Mouse (Mus musculus): ENCODE measurements at regions not wholly inside any gene's neighbourhood (a gene's known extent, or its start where the extent isn't known, plus 50 kb on each side); places are given as distances from the start of the nearest gene placed in this dataset.

- H3K9ac ChIP-seq (replicated peaks; ENCODE audit: low read length) = no peak overlapping the region
- WGBS = 63% methylated on average over 3 of the region's 3 CpGs
- no peak overlapping the region for H3K4me2 ChIP-seq (ENCODE audit: low read length)
- H3K4me1 ChIP-seq (ENCODE audit: control insufficient read depth, insufficient read depth, low read length) = no peaks in the 10 kb centered on the region
- H3K4me3 ChIP-seq (replicated peaks; ENCODE audit: low read depth, low read length) = no peak overlapping the region
- DNase-seq = peak; percentile 8
- H3K27ac ChIP-seq (replicated peaks; ENCODE audit: low read depth, low read length) = no peak overlapping the region
- ATAC-seq (ENCODE audit: low FRiP score, low TSS enrichment) = no peak
- H3K27me3 ChIP-seq (ENCODE audit: control insufficient read depth, insufficient read depth, low read length) = no peaks in the 10 kb centered on the region
- no peaks in the 10 kb centered on the region for H3K36me3 ChIP-seq (ENCODE audit: control insufficient read depth, insufficient read depth, low read length)
- H3K9me3 ChIP-seq (ENCODE audit: control insufficient read depth, low read length) = no peaks in the 10 kb centered on the region
Measured at GRCm38 (mm10) chr8:39695331-39695730, 979.5 kb upstream of the Adam24 start.

GRCm38 (mm10) chr8:39705843-39706242 lies 969.0 kb upstream of the Adam24 start:
- no peaks in the 10 kb centered on the region for H3K27me3 ChIP-seq (ENCODE audit: control insufficient read depth, insufficient read depth, low read length)
- DNase-seq (no peak), ATAC-seq (ENCODE audit: low FRiP score, low TSS enrichment) (no peak)
- H3K4me1 ChIP-seq (ENCODE audit: control insufficient read depth, insufficient read depth, low read length) = no peaks in the 10 kb centered on the region
- H3K27ac ChIP-seq (replicated peaks; ENCODE audit: low read depth, low read length) = no peak overlapping the region
- no peak overlapping the region for H3K4me3 ChIP-seq (replicated peaks; ENCODE audit: low read depth, low read length)
- H3K36me3 ChIP-seq (ENCODE audit: control insufficient read depth, insufficient read depth, low read length) = no peaks in the 10 kb centered on the region
- H3K9me3 ChIP-seq (ENCODE audit: control insufficient read depth, low read length) = no peaks in the 10 kb centered on the region
- no peak overlapping the region for H3K4me2 ChIP-seq (ENCODE audit: low read length)
- H3K9ac ChIP-seq (replicated peaks; ENCODE audit: low read length) = no peak overlapping the region
- WGBS = 93% methylated on average over 1 of the region's 1 CpGs

DNA sequence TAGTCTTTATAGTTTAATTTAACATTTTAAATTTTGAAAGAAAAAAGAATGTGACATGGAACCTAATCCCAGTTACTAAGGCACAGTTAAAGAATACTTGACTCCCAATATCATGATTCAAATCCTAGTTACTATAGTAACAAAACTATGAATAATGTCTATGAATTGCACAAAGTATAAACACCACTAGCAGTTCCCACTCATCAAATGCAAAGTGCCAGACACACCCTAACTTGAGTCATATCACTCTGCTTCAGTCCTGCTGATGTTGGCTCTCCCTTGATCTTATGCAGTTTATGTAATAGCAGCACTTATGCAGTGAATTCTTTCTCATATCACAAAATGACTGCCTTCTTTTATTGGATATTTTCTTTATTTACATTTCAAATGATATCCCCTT lies 932.5 kb upstream of the Adam24 start:
- ATAC-seq (ENCODE audit: low FRiP score, low TSS enrichment) = no peak

DNA sequence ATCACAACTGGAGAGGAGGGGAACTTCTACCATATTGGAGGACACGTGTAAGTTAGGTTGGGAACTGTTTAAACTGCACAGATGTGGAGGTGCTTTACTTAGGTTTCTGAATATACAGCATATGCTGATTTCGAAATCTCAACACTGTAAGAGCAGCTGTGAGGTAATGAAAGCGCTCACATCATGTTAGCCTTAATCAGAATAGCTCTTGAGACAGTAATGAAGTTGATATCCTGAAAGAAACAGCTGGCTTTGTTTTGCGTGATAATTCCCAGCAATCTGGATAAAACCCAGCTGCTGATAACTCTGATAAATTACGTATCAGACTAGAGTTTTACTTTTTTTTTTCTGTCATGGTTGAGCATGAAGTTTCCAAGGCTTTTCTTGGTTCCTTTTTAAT lies 928.7 kb upstream of the Adam24 start:
- Histone ChIP-seq H3K27me3 (ENCODE audit: control insufficient read depth, insufficient read depth, low read length) (no peaks in the 10 kb centered on the region), H3K27ac (replicated peaks; ENCODE audit: low read depth, low read length) (no peak overlapping the region), H3K4me1 (ENCODE audit: control insufficient read depth, insufficient read depth, low read length) (no peaks in the 10 kb centered on the region), H3K9ac (replicated peaks; ENCODE audit: low read length) (no peak overlapping the region), H3K36me3 (ENCODE audit: control insufficient read depth, insufficient read depth, low read length) (no peaks in the 10 kb centered on the region), H3K4me2 (ENCODE audit: low read length) (no peak overlapping the region), H3K9me3 (ENCODE audit: control insufficient read depth, low read length) (no peaks in the 10 kb centered on the region), H3K4me3 (replicated peaks; ENCODE audit: low read depth, low read length) (no peak overlapping the region)
- DNase-seq (no peak), ATAC-seq (ENCODE audit: low FRiP score, low TSS enrichment) (no peak)
- WGBS = 85% methylated on average over 5 of the region's 5 CpGs

More for the DNA sequence above, 932.5 kb upstream of the Adam24 start:
- no peak overlapping the region for H3K27ac ChIP-seq (replicated peaks; ENCODE audit: low read depth, low read length)
- no peaks in the 10 kb centered on the region for H3K9me3 ChIP-seq (ENCODE audit: control insufficient read depth, low read length)
- H3K4me1 ChIP-seq (ENCODE audit: control insufficient read depth, insufficient read depth, low read length) = no peaks in the 10 kb centered on the region
- no peaks in the 10 kb centered on the region for H3K36me3 ChIP-seq (ENCODE audit: control insufficient read depth, insufficient read depth, low read length)
- no peak overlapping the region for H3K4me2 ChIP-seq (ENCODE audit: low read length)
- H3K27me3 ChIP-seq (ENCODE audit: control insufficient read depth, insufficient read depth, low read length) = no peaks in the 10 kb centered on the region
- H3K9ac ChIP-seq (replicated peaks; ENCODE audit: low read length) = no peak overlapping the region
- no peak for DNase-seq
- no peak overlapping the region for H3K4me3 ChIP-seq (replicated peaks; ENCODE audit: low read depth, low read length)

- Histone ChIP-seq H3K27me3 (ENCODE audit: control insufficient read depth, insufficient read depth, low read length) (no peaks in the 10 kb centered on the region), H3K9me3 (ENCODE audit: control insufficient read depth, low read length) (no peaks in the 10 kb centered on the region), H3K9ac (replicated peaks; ENCODE audit: low read length) (no peak overlapping the region), H3K27ac (replicated peaks; ENCODE audit: low read depth, low read length) (no peak overlapping the region), H3K4me1 (ENCODE audit: control insufficient read depth, insufficient read depth, low read length) (no peaks in the 10 kb centered on the region), H3K36me3 (ENCODE audit: control insufficient read depth, insufficient read depth, low read length) (no peaks in the 10 kb centered on the region), H3K4me2 (ENCODE audit: low read length) (no peak overlapping the region), H3K4me3 (replicated peaks; ENCODE audit: low read depth, low read length) (no peak overlapping the region)
- DNase-seq = no peak
- no peak for ATAC-seq (ENCODE audit: low FRiP score, low TSS enrichment)
Measured at GRCm38 (mm10) chr8:39759905-39760304, 915.0 kb upstream of the Adam24 start.

DNA sequence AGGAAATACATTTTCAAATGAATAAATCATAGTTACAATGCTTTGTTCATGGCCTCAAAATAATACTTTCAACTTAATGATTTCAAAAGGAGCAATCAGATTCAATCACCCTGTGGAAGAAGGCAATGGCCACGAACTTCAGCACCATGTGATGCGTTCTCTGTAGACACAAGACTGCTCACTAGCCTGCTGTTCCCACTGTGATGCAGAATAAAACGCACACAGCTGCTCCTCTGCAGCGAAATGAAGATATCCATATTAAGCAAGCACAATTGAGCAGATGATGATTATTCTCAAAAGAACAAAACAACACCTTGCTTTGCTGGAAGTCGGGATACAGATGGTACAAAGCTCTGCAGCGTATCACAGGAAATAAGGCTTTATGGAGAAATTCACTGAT lies 895.4 kb upstream of the Adam24 start:
- no peaks in the 10 kb centered on the region for H3K36me3 ChIP-seq (ENCODE audit: control insufficient read depth, insufficient read depth, low read length)
- no peak overlapping the region for H3K27ac ChIP-seq (replicated peaks; ENCODE audit: low read depth, low read length)
- no peak for ATAC-seq (ENCODE audit: low FRiP score, low TSS enrichment)
- H3K9me3 ChIP-seq (ENCODE audit: control insufficient read depth, low read length) = no peaks in the 10 kb centered on the region
- H3K4me3 ChIP-seq (replicated peaks; ENCODE audit: low read depth, low read length) = no peak overlapping the region
- no peak overlapping the region for H3K9ac ChIP-seq (replicated peaks; ENCODE audit: low read length)
- DNase-seq = peak; percentile 6
- H3K27me3 ChIP-seq (ENCODE audit: control insufficient read depth, insufficient read depth, low read length) = no peaks in the 10 kb centered on the region
- H3K4me1 ChIP-seq (ENCODE audit: control insufficient read depth, insufficient read depth, low read length) = no peaks in the 10 kb centered on the region
- 51% methylated on average over 6 of the region's 6 CpGs for WGBS
- H3K4me2 ChIP-seq (ENCODE audit: low read length) = no peak overlapping the region

DNA sequence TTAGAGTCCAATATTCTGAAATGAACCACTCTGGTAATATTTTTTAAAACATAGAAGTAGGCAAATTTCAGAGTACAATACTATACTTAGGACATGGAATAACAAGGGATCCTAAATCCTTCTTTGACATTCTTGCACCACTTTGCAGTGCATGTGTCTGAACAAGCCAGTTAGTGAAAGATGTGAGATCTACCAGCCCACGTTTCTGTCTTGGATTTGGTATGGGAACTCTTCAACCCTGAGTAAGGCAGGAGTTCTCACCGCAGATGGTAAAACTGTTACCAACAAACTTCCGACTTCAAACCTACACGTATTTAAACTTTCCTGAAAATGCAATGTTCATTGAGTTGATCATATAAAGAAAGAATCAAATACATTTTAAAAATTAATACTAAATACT lies 894.7 kb upstream of the Adam24 start:
- no peak for DNase-seq
- H3K27ac ChIP-seq (replicated peaks; ENCODE audit: low read depth, low read length) = no peak overlapping the region
- 91% methylated on average over 4 of the region's 4 CpGs for WGBS

GRCm38 (mm10) chr8:39781424-39782161 lies 893.3 kb upstream of the Adam24 start:
- Histone ChIP-seq H3K4me3 (replicated peaks; ENCODE audit: low read depth, low read length) (no peak overlapping the region), H3K4me2 (ENCODE audit: low read length) (no peak overlapping the region), H3K9ac (replicated peaks; ENCODE audit: low read length) (no peak overlapping the region), H3K4me1 (ENCODE audit: control insufficient read depth, insufficient read depth, low read length) (no peaks in the 10 kb centered on the region), H3K36me3 (ENCODE audit: control insufficient read depth, insufficient read depth, low read length) (no peaks in the 10 kb centered on the region), H3K27ac (replicated peaks; ENCODE audit: low read depth, low read length) (no peak overlapping the region), H3K27me3 (ENCODE audit: control insufficient read depth, insufficient read depth, low read length) (no peaks in the 10 kb centered on the region), H3K9me3 (ENCODE audit: control insufficient read depth, low read length) (no peaks in the 10 kb centered on the region)
- ATAC-seq (ENCODE audit: low FRiP score, low TSS enrichment) (no peak), DNase-seq (no peak)
- WGBS = 87% methylated on average over 3 of the region's 3 CpGs

More for the DNA sequence above, 894.7 kb upstream of the Adam24 start:
- Histone ChIP-seq H3K36me3 (ENCODE audit: control insufficient read depth, insufficient read depth, low read length) (no peaks in the 10 kb centered on the region), H3K4me1 (ENCODE audit: control insufficient read depth, insufficient read depth, low read length) (no peaks in the 10 kb centered on the region), H3K9me3 (ENCODE audit: control insufficient read depth, low read length) (no peaks in the 10 kb centered on the region), H3K27me3 (ENCODE audit: control insufficient read depth, insufficient read depth, low read length) (no peaks in the 10 kb centered on the region), H3K9ac (replicated peaks; ENCODE audit: low read length) (no peak overlapping the region), H3K4me2 (ENCODE audit: low read length) (no peak overlapping the region), H3K4me3 (replicated peaks; ENCODE audit: low read depth, low read length) (no peak overlapping the region)
- no peak for ATAC-seq (ENCODE audit: low FRiP score, low TSS enrichment)

GRCm38 (mm10) chr8:39782162-39782530 lies 892.7 kb upstream of the Adam24 start:
- no peak for ATAC-seq (ENCODE audit: low FRiP score, low TSS enrichment)
- 88% methylated on average over 2 of the region's 2 CpGs for WGBS

More at GRCm38 (mm10) chr8:39782162-39782530, 892.7 kb upstream of the Adam24 start:
- Histone ChIP-seq H3K9ac (replicated peaks; ENCODE audit: low read length) (no peak overlapping the region), H3K9me3 (ENCODE audit: control insufficient read depth, low read length) (no peaks in the 10 kb centered on the region), H3K4me3 (replicated peaks; ENCODE audit: low read depth, low read length) (no peak overlapping the region), H3K4me2 (ENCODE audit: low read length) (no peak overlapping the region), H3K4me1 (ENCODE audit: control insufficient read depth, insufficient read depth, low read length) (no peaks in the 10 kb centered on the region), H3K27ac (replicated peaks; ENCODE audit: low read depth, low read length) (no peak overlapping the region), H3K36me3 (ENCODE audit: control insufficient read depth, insufficient read depth, low read length) (no peaks in the 10 kb centered on the region), H3K27me3 (ENCODE audit: control insufficient read depth, insufficient read depth, low read length) (no peaks in the 10 kb centered on the region)
- DNase-seq = no peak

Data from midbrain, embryonic 14.5 days (tissue).